In the genomic region with DNA sequence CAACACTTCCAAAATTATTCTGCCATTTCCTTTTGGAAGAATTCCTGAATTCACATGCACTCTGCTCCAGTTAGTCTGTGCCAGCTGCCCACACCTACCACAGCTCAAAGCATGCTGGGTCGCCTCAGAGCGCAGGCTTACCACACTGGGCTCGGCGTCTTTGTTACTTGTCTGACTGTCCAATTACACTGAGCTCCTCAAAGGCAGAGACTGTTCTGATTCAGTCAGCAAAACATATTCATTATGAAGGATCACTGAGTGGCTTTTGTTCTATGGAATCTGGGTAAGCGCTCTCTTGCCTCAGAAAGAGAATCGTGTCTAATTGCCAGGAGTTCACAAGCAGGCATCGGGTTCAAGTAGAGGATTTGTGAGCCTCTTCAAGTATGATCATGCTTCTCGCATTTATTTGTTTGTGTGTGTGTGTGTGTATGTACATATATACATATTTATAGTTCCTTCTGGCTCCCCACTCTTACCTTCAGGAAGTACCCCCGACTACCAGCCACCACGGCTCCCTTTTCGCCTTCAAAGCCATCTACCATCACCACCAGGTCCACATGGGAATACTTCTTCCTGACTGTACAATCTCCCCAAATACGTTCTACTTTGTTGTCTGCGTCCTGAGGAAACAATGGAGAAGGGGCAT, we compare ENCODE assay signal across 12 mouse cellular contexts. TPM values are rescaled to one million over a fixed set of nuclear protein-coding genes. Genes with fewer than 3 reads are reported as not detected.
DNase-seq lines count a peak whose midpoint lies in the region; ATAC-seq and TF ChIP-seq lines count a peak whose summit lies in the region.
"Had no signal": no experiment of that assay in that cellular context is flagged by ENCODE, and none has a peak within 500 bp of the region (broad histone marks: within the 10 kb centered on the region; RNA-seq: fewer than 3 reads in every experiment).

No protein-coding gene starts in this region.

- H3K4me2 ChIP-seq in forebrain, embryonic 12.5 days, result peak overlapping the region; percentile 41
- no peak overlapping the region for H3K4me2 ChIP-seq in hindbrain, postnatal 0 days (ENCODE audit: low read depth, low read length)
- no peak overlapping the region for H3K4me2 ChIP-seq in neural tube, embryonic 15.5 days
- no peak overlapping the region for H3K4me2 ChIP-seq in heart, embryonic 12.5 days
- H3K4me2 ChIP-seq: limb, embryonic 13.5 days; lung, embryonic 15.5 days had no signal

- peak; percentile 43 for DNase-seq in embryo, embryonic 10 days (ENCODE audit: low spot score)
- no peak for DNase-seq in embryo, embryonic 9.5 days (ENCODE audit: extremely low spot score)
- peak; percentile 19 for DNase-seq in hindbrain, postnatal 0 days (ENCODE audit: low spot score)
- DNase-seq in gastrocnemius, adult 18-20 months (ENCODE audit: low spot score), result no peak
- DNase-seq in urinary bladder, adult 2 months (ENCODE audit: low spot score), result no peak
- DNase-seq: kidney, adult 18-20 months had no signal

- ATAC-seq in forebrain, embryonic 12.5 days (ENCODE audit: low FRiP score), result peak; percentile 84
- ATAC-seq in hindbrain, postnatal 0 days, result no peak
- no peak for ATAC-seq in neural tube, embryonic 15.5 days (ENCODE audit: low FRiP score)
- ATAC-seq in heart, embryonic 12.5 days (ENCODE audit: insufficient number of reproducible peaks, low FRiP score), result no peak

- no peak for TF ChIP-seq CTCF in hindbrain, postnatal 0 days (IDR thresholded peaks at IDR 0.05; ENCODE audit: low read depth)

- no peaks in the 10 kb centered on the region for H3K27me3 ChIP-seq in forebrain, embryonic 12.5 days
- no peaks in the 10 kb centered on the region for H3K27me3 ChIP-seq in hindbrain, postnatal 0 days (ENCODE audit: insufficient read depth, low read length)
- no peaks in the 10 kb centered on the region for H3K27me3 ChIP-seq in neural tube, embryonic 15.5 days (replicated peaks)
- H3K27me3 ChIP-seq in heart, embryonic 12.5 days (replicated peaks), result no peaks in the 10 kb centered on the region
- H3K27me3 ChIP-seq: limb, embryonic 13.5 days; lung, embryonic 15.5 days had no signal

- peaks cover 59% of the 10 kb centered on the region for H3K36me3 ChIP-seq in forebrain, embryonic 12.5 days (replicated peaks)
- peaks cover 42% of the 10 kb centered on the region for H3K36me3 ChIP-seq in hindbrain, postnatal 0 days (ENCODE audit: insufficient read depth, low read length)
- H3K36me3 ChIP-seq in neural tube, embryonic 15.5 days, result peaks cover 68% of the 10 kb centered on the region
- H3K36me3 ChIP-seq in heart, embryonic 12.5 days, result peaks cover 91% of the 10 kb centered on the region

- peak overlapping the region; percentile 44; the same call in 1 of the 2 replicates for H3K9ac ChIP-seq in forebrain, embryonic 12.5 days
- no peak overlapping the region for H3K9ac ChIP-seq in hindbrain, postnatal 0 days (replicated peaks; ENCODE audit: low read length)
- no peak overlapping the region for H3K9ac ChIP-seq in neural tube, embryonic 15.5 days (replicated peaks)
- no peak overlapping the region for H3K9ac ChIP-seq in heart, embryonic 12.5 days
- H3K9ac ChIP-seq: limb, embryonic 13.5 days; lung, embryonic 15.5 days had no signal

- H3K27ac ChIP-seq in forebrain, embryonic 12.5 days, result peak overlapping the region; percentile 97
- peak overlapping the region; percentile 65 for H3K27ac ChIP-seq in hindbrain, postnatal 0 days
- peak overlapping the region; percentile 61 for H3K27ac ChIP-seq in neural tube, embryonic 15.5 days (replicated peaks)
- no peak overlapping the region for H3K27ac ChIP-seq in heart, embryonic 12.5 days (ENCODE audit: poor library complexity, severe bottlenecking)
- H3K27ac ChIP-seq: limb, embryonic 13.5 days; lung, embryonic 15.5 days had no signal

- 16% methylated on average over 13 of the region's 13 CpGs for WGBS in forebrain, embryonic 12.5 days
- WGBS in hindbrain, postnatal 0 days, result 31% methylated on average over 13 of the region's 13 CpGs
- WGBS in neural tube, embryonic 15.5 days, result 22% methylated on average over 13 of the region's 13 CpGs
- 89% methylated on average over 13 of the region's 13 CpGs for WGBS in heart, embryonic 12.5 days

- H3K9me3 ChIP-seq in forebrain, embryonic 12.5 days, result no peaks in the 10 kb centered on the region
- H3K9me3 ChIP-seq in hindbrain, postnatal 0 days (ENCODE audit: low read length), result no peaks in the 10 kb centered on the region
- no peaks in the 10 kb centered on the region for H3K9me3 ChIP-seq in neural tube, embryonic 15.5 days (replicated peaks)
- no peaks in the 10 kb centered on the region for H3K9me3 ChIP-seq in heart, embryonic 12.5 days (replicated peaks)
- H3K9me3 ChIP-seq: G1E; limb, embryonic 13.5 days; lung, embryonic 15.5 days had no signal

- no peak overlapping the region for H3K4me3 ChIP-seq in forebrain, embryonic 12.5 days (replicated peaks)
- no peak overlapping the region for H3K4me3 ChIP-seq in hindbrain, postnatal 0 days (ENCODE audit: low read length)
- no peak overlapping the region for H3K4me3 ChIP-seq in neural tube, embryonic 15.5 days (replicated peaks)
- H3K4me3 ChIP-seq in heart, embryonic 12.5 days, result no peak overlapping the region
- H3K4me3 ChIP-seq: limb, embryonic 13.5 days; lung, embryonic 15.5 days had no signal

- peaks cover 60% of the 10 kb centered on the region for H3K4me1 ChIP-seq in forebrain, embryonic 12.5 days
- no peaks in the 10 kb centered on the region; the same call in 1 of the 2 replicates for H3K4me1 ChIP-seq in hindbrain, postnatal 0 days (ENCODE audit: insufficient read depth, low read length)
- peaks cover 22% of the 10 kb centered on the region for H3K4me1 ChIP-seq in neural tube, embryonic 15.5 days
- H3K4me1 ChIP-seq in heart, embryonic 12.5 days (replicated peaks), result peaks cover 3% of the 10 kb centered on the region; the same call in 1 of the 2 replicates
- H3K4me1 ChIP-seq: limb, embryonic 13.5 days; lung, embryonic 15.5 days had no signal

RNA-seq across cellular contexts. Expression of gene Sars, which starts 12.3 kb away (rescaled TPM):
- 186 and 205 TPM in 2 replicates for polyA plus RNA-seq in forebrain, embryonic 12.5 days (2016; fragmentation: Nextera tagmentation; extraction: Ambion mirVana)
- 122 and 137 TPM in 2 replicates for total RNA-seq in hindbrain, postnatal 0 days (2014; rRNA removed)
- polyA plus RNA-seq in hindbrain, postnatal 0 days (2015; fragmentation: Nextera tagmentation; extraction: Ambion mirVana), result 214 and 223 TPM in 2 replicates
- polyA plus RNA-seq in neural tube, embryonic 15.5 days (2015; fragmentation: Nextera tagmentation; extraction: Ambion mirVana), result 206 and 219 TPM in 2 replicates
- 100 to 1,000 TPM; 118 to 122 TPM for total RNA-seq in gastrocnemius, adult 18-20 months (2021)
- 64.1 and 86.7 TPM in 2 replicates for polyA plus RNA-seq in urinary bladder, adult 2 months (2012; rRNA removed)
- 95.8 and 98.1 TPM in 2 replicates for polyA plus RNA-seq in heart, embryonic 12.5 days (2016; fragmentation: Nextera tagmentation; extraction: Ambion mirVana)

RNA-seq across cellular contexts. Expression of gene Celsr2, which starts 17.3 kb away (rescaled TPM):
- polyA plus RNA-seq in forebrain, embryonic 12.5 days (2016; fragmentation: Nextera tagmentation; extraction: Ambion mirVana), result 60.4 and 61.3 TPM in 2 replicates
- total RNA-seq in hindbrain, postnatal 0 days (2014; rRNA removed), result 94.8 and 95.3 TPM in 2 replicates
- 28.1 and 30.6 TPM in 2 replicates for polyA plus RNA-seq in hindbrain, postnatal 0 days (2015; fragmentation: Nextera tagmentation; extraction: Ambion mirVana)
- polyA plus RNA-seq in neural tube, embryonic 15.5 days (2015; fragmentation: Nextera tagmentation; extraction: Ambion mirVana), result 34.4 and 35.0 TPM in 2 replicates
- total RNA-seq in gastrocnemius, adult 18-20 months (2021), result 10 to 100 TPM; 10.0 to 11.6 TPM
- 4.6 and 7.2 TPM in 2 replicates for polyA plus RNA-seq in urinary bladder, adult 2 months (2012; rRNA removed)
- 2.3 and 3.6 TPM in 2 replicates for polyA plus RNA-seq in heart, embryonic 12.5 days (2016; fragmentation: Nextera tagmentation; extraction: Ambion mirVana)

RNA-seq across cellular contexts. Expression of gene Psrc1, which starts 49.0 kb away (rescaled TPM):
- polyA plus RNA-seq in forebrain, embryonic 12.5 days (2016; fragmentation: Nextera tagmentation; extraction: Ambion mirVana), result 82.6 and 83.1 TPM in 2 replicates
- 11.0 and 15.0 TPM in 2 replicates for total RNA-seq in hindbrain, postnatal 0 days (2014; rRNA removed)
- 8.4 and 11.0 TPM in 2 replicates for polyA plus RNA-seq in hindbrain, postnatal 0 days (2015; fragmentation: Nextera tagmentation; extraction: Ambion mirVana)
- 5.5 and 12.4 TPM in 2 replicates for polyA plus RNA-seq in neural tube, embryonic 15.5 days (2015; fragmentation: Nextera tagmentation; extraction: Ambion mirVana)
- total RNA-seq in gastrocnemius, adult 18-20 months (2021), result not detected
- polyA plus RNA-seq in urinary bladder, adult 2 months (2012; rRNA removed), result 4.0 and 4.4 TPM in 2 replicates
- 26.4 and 27.3 TPM in 2 replicates for polyA plus RNA-seq in heart, embryonic 12.5 days (2016; fragmentation: Nextera tagmentation; extraction: Ambion mirVana)

Comparison
In these comparisons a context has a peak if more than half of its experiments do, and no peak if none do; other contexts are left out.
1. DNase-seq: peak in embryo, embryonic 10 days (single experiment) and hindbrain, postnatal 0 days (single experiment); none in embryo, embryonic 9.5 days (single experiment), gastrocnemius, adult 18-20 months (single experiment) and urinary bladder, adult 2 months (single experiment).